In genomic region chr5:124027702-124028470, GRCm38 (mm10) we compare ENCODE assay signal across 9 mouse cellular contexts. TPM values are rescaled to one million over a fixed set of nuclear protein-coding genes. Genes with fewer than 3 reads are reported as not detected.
DNase-seq lines count a peak whose midpoint lies in the region; ATAC-seq and TF ChIP-seq lines count a peak whose summit lies in the region.
"Had no signal": no experiment of that assay in that cellular context is flagged by ENCODE, and none has a peak within 500 bp of the region (broad histone marks: within the 10 kb centered on the region; RNA-seq: fewer than 3 reads in every experiment).

No protein-coding gene starts in this region.

- TF ChIP-seq EP300 in heart, postnatal 0 days (IDR thresholded peaks at IDR 0.05; ENCODE audit: low read depth) = no peak

- H3K9ac ChIP-seq in heart, postnatal 0 days (replicated peaks; ENCODE audit: low read depth, low read length) = peak overlapping the region; percentile 52
- H3K9ac ChIP-seq in forebrain, embryonic 11.5 days (ENCODE audit: low read length) = no peak overlapping the region; the same call in 1 of the 2 replicates
- H3K9ac ChIP-seq: embryonic facial prominence, embryonic 12.5 days had no signal

- 24% methylated on average over 19 of the region's 19 CpGs for WGBS in heart, postnatal 0 days
- WGBS in forebrain, embryonic 11.5 days = 55% methylated on average over 19 of the region's 19 CpGs

- intact Hi-C loops in heart, postnatal 36 days (cut with DNase I) = no loop called here

- TF ChIP-seq CTCF in heart, postnatal 0 days (IDR thresholded peaks at IDR 0.05; ENCODE audit: low read depth) = no peak

- H3K36me3 ChIP-seq in heart, postnatal 0 days (replicated peaks; ENCODE audit: control insufficient read depth, insufficient read depth, low read length) = no peaks in the 10 kb centered on the region
- no peaks in the 10 kb centered on the region for H3K36me3 ChIP-seq in forebrain, embryonic 11.5 days (ENCODE audit: control insufficient read depth, insufficient read depth, low read length)

- H3K4me1 ChIP-seq in heart, postnatal 0 days (ENCODE audit: control insufficient read depth, insufficient read depth) = peaks cover 61% of the 10 kb centered on the region
- H3K4me1 ChIP-seq in forebrain, embryonic 11.5 days (replicated peaks; ENCODE audit: control insufficient read depth, insufficient read depth, low read length) = peaks cover 33% of the 10 kb centered on the region

- peak overlapping the region; percentile 98 for H3K27ac ChIP-seq in heart, postnatal 0 days (ENCODE audit: low read depth)
- peak overlapping the region; percentile 46; the same call in 1 of the 2 replicates for H3K27ac ChIP-seq in forebrain, embryonic 11.5 days (ENCODE audit: low read depth, low read length)
- H3K27ac ChIP-seq: embryonic facial prominence, embryonic 12.5 days had no signal

- no peaks in the 10 kb centered on the region for H3K9me3 ChIP-seq in heart, postnatal 0 days (replicated peaks; ENCODE audit: control insufficient read depth, low read length)
- H3K9me3 ChIP-seq in forebrain, embryonic 11.5 days (ENCODE audit: control insufficient read depth, low read length) = no peaks in the 10 kb centered on the region
- H3K9me3 ChIP-seq: embryonic facial prominence, embryonic 12.5 days had no signal

- peak overlapping the region; percentile 20 for H3K4me3 ChIP-seq in heart, postnatal 0 days (ENCODE audit: low read depth, low read length)
- H3K4me3 ChIP-seq in forebrain, embryonic 11.5 days (ENCODE audit: low read depth, low read length) = no peak overlapping the region
- H3K4me3 ChIP-seq: embryonic facial prominence, embryonic 12.5 days had no signal

- no peaks in the 10 kb centered on the region for H3K27me3 ChIP-seq in heart, postnatal 0 days (ENCODE audit: control insufficient read depth, insufficient read depth, low read length)
- H3K27me3 ChIP-seq in forebrain, embryonic 11.5 days (ENCODE audit: control insufficient read depth, insufficient read depth, low read length) = no peaks in the 10 kb centered on the region
- H3K27me3 ChIP-seq: embryonic facial prominence, embryonic 12.5 days had no signal

- H3K4me2 ChIP-seq in heart, postnatal 0 days (ENCODE audit: low read depth, low read length) = peak overlapping the region; percentile 55
- H3K4me2 ChIP-seq in forebrain, embryonic 11.5 days (ENCODE audit: low read depth, low read length, severe bottlenecking) = peak overlapping the region; percentile 18; the same call in 1 of the 2 replicates
- H3K4me2 ChIP-seq: embryonic facial prominence, embryonic 12.5 days had no signal

- DNase-seq in heart, postnatal 0 days (ENCODE audit: low spot score) = peak; percentile 59
- no peak for DNase-seq in heart, postnatal 36 days
- peak; percentile 72 for DNase-seq in MEL-GATA-1-ER (ENCODE audit: extremely low read depth, low read depth)
- DNase-seq in forebrain, embryonic 11.5 days (ENCODE audit: low spot score) = no peak
- no peak for DNase-seq in gastrocnemius, adult 8-10 months (ENCODE audit: low spot score in 2 of 2)
- no peak for DNase-seq in urinary bladder, adult 2 months (ENCODE audit: low spot score)
- no peak for DNase-seq in left cerebral cortex, adult 11 months (ENCODE audit: low spot score)

- no peak for ATAC-seq in heart, postnatal 0 days (ENCODE audit: insufficient read depth, low read depth)
- no peak for ATAC-seq in forebrain, embryonic 11.5 days (replicated peaks; ENCODE audit: low FRiP score)
- ATAC-seq in megakaryocyte-erythroid progenitor cell, adult 5-6 weeks (replicated peaks; ENCODE audit: low FRiP score, low TSS enrichment, poor library complexity, severe bottlenecking) = peak; percentile 38

RNA-seq across cellular contexts. Expression of gene Vps37b, which starts 4.2 kb away (rescaled TPM):
- 51.4 and 59.6 TPM in 2 replicates for total RNA-seq in heart, postnatal 0 days (2014; rRNA removed; ENCODE audit: low replicate concordance)
- polyA plus RNA-seq in heart, postnatal 0 days (2015; fragmentation: Nextera tagmentation; extraction: Ambion mirVana) = 44.5 and 55.7 TPM in 2 replicates
- total RNA-seq in heart, postnatal 36 days (2021) = 10 to 100 TPM; 19.6 to 25.0 TPM
- 60.2 and 61.4 TPM in 2 replicates for polyA plus RNA-seq in forebrain, embryonic 11.5 days (2014; fragmentation: Nextera tagmentation; extraction: Ambion mirVana)
- total RNA-seq in megakaryocyte-erythroid progenitor cell, adult 5-6 weeks (2014; fragmentation: Nextera tagmentation) = 20.8 and 34.3 TPM in 2 replicates
- total RNA-seq in megakaryocyte-erythroid progenitor cell, adult 5-6 weeks (2017) = 12.8 and 15.5 TPM in 2 replicates
- 1 to 10 TPM; 4.6 to 6.2 (median 5.1) TPM for total RNA-seq in gastrocnemius, adult 8-10 months (2022)
- 34.2 and 38.8 TPM in 2 replicates for polyA plus RNA-seq in urinary bladder, adult 2 months (2012; rRNA removed)

RNA-seq across cellular contexts. Expression of gene Hip1r, which starts 54.5 kb away (rescaled TPM):
- 16.3 and 29.2 TPM in 2 replicates for total RNA-seq in heart, postnatal 0 days (2014; rRNA removed; ENCODE audit: low replicate concordance)
- 9.3 and 11.9 TPM in 2 replicates for polyA plus RNA-seq in heart, postnatal 0 days (2015; fragmentation: Nextera tagmentation; extraction: Ambion mirVana)
- 10 to 100 TPM in 1 of 2 experiments, 1 to 10 TPM in 1; 8.6 to 17.0 TPM for total RNA-seq in heart, postnatal 36 days (2021)
- 7.3 and 8.6 TPM in 2 replicates for polyA plus RNA-seq in forebrain, embryonic 11.5 days (2014; fragmentation: Nextera tagmentation; extraction: Ambion mirVana)
- 9.3 and 9.5 TPM in 2 replicates for total RNA-seq in megakaryocyte-erythroid progenitor cell, adult 5-6 weeks (2014; fragmentation: Nextera tagmentation)
- total RNA-seq in megakaryocyte-erythroid progenitor cell, adult 5-6 weeks (2017) = 13.7 and 30.9 TPM in 2 replicates
- total RNA-seq in gastrocnemius, adult 8-10 months (2022) = 10 to 100 TPM in 2 of 4 experiments, 1 to 10 TPM in 2; 8.7 to 15.9 (median 11.4) TPM
- polyA plus RNA-seq in urinary bladder, adult 2 months (2012; rRNA removed) = 53.9 and 54.0 TPM in 2 replicates

Comparison
In these comparisons a context has a peak if more than half of its experiments do, and no peak if none do; other contexts are left out.
1. DNase-seq: peak in heart, postnatal 0 days (single experiment) and MEL-GATA-1-ER (single experiment); none in heart, postnatal 36 days (0 of 2), forebrain, embryonic 11.5 days (single experiment), gastrocnemius, adult 8-10 months (0 of 2), urinary bladder, adult 2 months (single experiment) and left cerebral cortex, adult 11 months (single experiment).